Mouse (Mus musculus): Measurements from ENCODE around the gene Degs2. TPM values are rescaled to one million over a fixed set of nuclear protein-coding genes. Genes with fewer than 3 reads are reported as not detected.

Gene Degs2
- not detected for total RNA-seq (2023)

DNA sequence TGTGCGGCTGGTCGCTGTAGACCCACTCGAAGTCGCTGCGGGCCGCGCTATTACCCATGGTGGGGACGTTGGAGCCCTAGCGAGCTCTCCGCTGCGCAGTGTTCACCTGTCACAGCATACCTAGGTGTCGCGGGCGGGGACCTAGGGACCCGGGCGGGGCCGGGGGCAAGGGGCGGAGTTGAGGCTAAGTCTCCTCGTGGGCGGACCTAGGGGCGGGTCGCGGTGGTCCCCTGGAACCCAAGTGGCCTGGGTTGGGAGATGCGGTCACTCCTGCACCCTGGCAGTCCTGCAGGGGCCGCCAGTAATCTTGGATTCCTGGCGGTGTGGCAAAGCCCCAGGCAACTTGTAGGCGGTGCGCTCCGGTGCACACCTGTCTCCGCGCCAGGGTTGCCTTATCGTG, at the start of gene Degs2:
TSS of gene Degs2 (minus strand) at position 131 of the 400 bp plus-strand sequence.

Other genes starting within 250 kb of the Degs2 start
- 909 TPM for gene Evl, start 147.6 kb downstream of the Degs2 start, total RNA-seq (2023)
- 88.1 TPM for gene Yy1, start 90.7 kb upstream of the Degs2 start, total RNA-seq (2023)
- 7.6 TPM for gene Slc25a29, start 133.6 kb upstream of the Degs2 start, total RNA-seq (2023)
- gene Slc25a47, start 133.7 kb upstream of the Degs2 start, total RNA-seq (2023) = 5.7 TPM
- gene Wdr25, start 191.3 kb upstream of the Degs2 start, total RNA-seq (2023) = 8.0 TPM
- gene Wars, start 191.9 kb upstream of the Degs2 start, total RNA-seq (2023) = 37.9 TPM

All from CD4-positive naive resting alpha-beta T cell, adult 57 days (primary cell).